In genomic region chr17:78415255-78415654, GRCm38 (mm10) we compare ENCODE assay signal across 27 mouse cellular contexts. TPM values are rescaled to one million over a fixed set of nuclear protein-coding genes. Genes with fewer than 3 reads are reported as not detected.
DNase-seq lines count a peak whose midpoint lies in the region; ATAC-seq and TF ChIP-seq lines count a peak whose summit lies in the region.
"Had no signal": no experiment of that assay in that cellular context is flagged by ENCODE, and none has a peak within 500 bp of the region (broad histone marks: within the 10 kb centered on the region; RNA-seq: fewer than 3 reads in every experiment).

No protein-coding gene starts in this region.

- ATAC-seq in heart, embryonic 16.5 days (replicated peaks; ENCODE audit: extremely low read depth, insufficient read depth, low FRiP score), result no peak
- ATAC-seq in intestine, embryonic 15.5 days, result peak; percentile 66
- no peak for ATAC-seq in liver, embryonic 15.5 days (ENCODE audit: insufficient read depth)
- ATAC-seq: CD4-positive, CD25-positive, alpha-beta regulatory T cell, adult 4 months; forebrain, embryonic 16.5 days; hindbrain, postnatal 0 days; lung, postnatal 0 days; midbrain, embryonic 13.5 days; Patski had no signal

- TF ChIP-seq EP300 in MEL (IDR thresholded peaks at IDR 0.05; ENCODE audit: low read depth in 1 of 2, low read length in 2 of 2), result peak; percentile 16 to 34; a peak in 2 of 4 replicates

- no peak for TF ChIP-seq POLR2A in MEL (IDR thresholded peaks at IDR 0.05; ENCODE audit: control insufficient read depth in 1 of 2, insufficient read depth in 1 of 2, low read depth in 1 of 2, low read length in 2 of 2, poor library complexity in 1 of 2)

- no peak for TF ChIP-seq RAD21 in MEL (IDR thresholded peaks at IDR 0.05; ENCODE audit: low read depth, low read length)

- no peaks in the 10 kb centered on the region for H3K27me3 ChIP-seq in heart, embryonic 16.5 days (ENCODE audit: control insufficient read depth, insufficient read depth, low read length)
- no peaks in the 10 kb centered on the region for H3K27me3 ChIP-seq in MEL (ENCODE audit: control insufficient read depth in 1 of 2, insufficient read depth in 2 of 2, low read length in 2 of 2)
- H3K27me3 ChIP-seq in intestine, embryonic 15.5 days (replicated peaks), result no peaks in the 10 kb centered on the region
- H3K27me3 ChIP-seq in liver, embryonic 15.5 days, result no peaks in the 10 kb centered on the region
- H3K27me3 ChIP-seq: heart, embryonic 15.5 days; kidney, embryonic 15.5 days; limb, embryonic 15.5 days; midbrain, embryonic 13.5 days; Patski had no signal

- H3K79me2 ChIP-seq in MEL (ENCODE audit: control insufficient read depth, insufficient read depth, low read length, poor library complexity), result peaks cover 2% of the 10 kb centered on the region; the same call in 1 of the 2 replicates

- TF ChIP-seq CTCF in MEL (IDR thresholded peaks at IDR 0.05 in 2 of 3, conservative IDR thresholded peaks at IDR 0.05 in 1 of 3; ENCODE audit: control insufficient read depth in 1 of 3, insufficient read depth in 1 of 3, low read depth in 2 of 3, low read length in 3 of 3, poor library complexity in 1 of 3, severe bottlenecking in 1 of 3), result no peak

- peaks cover 10% of the 10 kb centered on the region for H3K4me1 ChIP-seq in heart, embryonic 16.5 days (ENCODE audit: control insufficient read depth, insufficient read depth, low read length)
- H3K4me1 ChIP-seq in MEL (ENCODE audit: control insufficient read depth in 1 of 2, insufficient read depth in 2 of 2, low read length in 2 of 2), result peaks cover 2 to 15% of the 10 kb centered on the region in 2 experiments
- peaks cover 9% of the 10 kb centered on the region; the same call in 1 of the 2 replicates for H3K4me1 ChIP-seq in intestine, embryonic 15.5 days (replicated peaks)
- H3K4me1 ChIP-seq in liver, embryonic 15.5 days (replicated peaks), result peaks cover 44% of the 10 kb centered on the region

- no peak for DNase-seq in heart, adult 18-20 months
- DNase-seq in MEL (ENCODE audit: low read depth, low spot score), result peak; percentile 53
- no peak for DNase-seq in left cerebral cortex, postnatal 25 days (ENCODE audit: low spot score in 2 of 2)
- DNase-seq in lung, postnatal 10 days, result no peak
- no peak for DNase-seq in urinary bladder, postnatal 10 days (ENCODE audit: low spot score)
- DNase-seq: cerebellum, adult 11-12 months; cerebellum, postnatal 10 days; gastrocnemius, postnatal 25 days; left cerebral cortex, postnatal 4 days; spleen, adult 18-20 months; thymus, postnatal 25 days had no signal

- H3K4me3 ChIP-seq in heart, embryonic 16.5 days (ENCODE audit: low read length), result no peak overlapping the region
- peak overlapping the region; percentile 44 to 53 for H3K4me3 ChIP-seq in MEL (ENCODE audit: control insufficient read depth in 1 of 2, insufficient read depth in 1 of 2, low read depth in 2 of 2, low read length in 2 of 2)
- no peak overlapping the region for H3K4me3 ChIP-seq in intestine, embryonic 15.5 days (replicated peaks)
- no peak overlapping the region for H3K4me3 ChIP-seq in liver, embryonic 15.5 days (replicated peaks)
- H3K4me3 ChIP-seq: embryonic facial prominence, embryonic 10.5 days; forebrain, embryonic 10.5 days; heart, embryonic 15.5 days; hindbrain, embryonic 10.5 days; kidney, embryonic 15.5 days; left cerebral cortex, adult 2 months; limb, embryonic 15.5 days; midbrain, embryonic 13.5 days had no signal

- peaks cover 8% of the 10 kb centered on the region; the same call in 1 of the 2 replicates for H3K36me3 ChIP-seq in heart, embryonic 16.5 days (ENCODE audit: control insufficient read depth, insufficient read depth)
- H3K36me3 ChIP-seq in MEL (ENCODE audit: control insufficient read depth in 1 of 2, insufficient read depth in 2 of 2, low read length in 2 of 2), result peaks cover 0 to 15% of the 10 kb centered on the region in 2 experiments; a peak in 2 of 4 replicates
- H3K36me3 ChIP-seq in intestine, embryonic 15.5 days, result 0 out of 2 replicates have a peak, but pooled peaks cover 3% of the 10 kb centered on the region
- H3K36me3 ChIP-seq in liver, embryonic 15.5 days (replicated peaks), result peaks cover 20% of the 10 kb centered on the region
- H3K36me3 ChIP-seq: heart, embryonic 15.5 days; midbrain, embryonic 13.5 days had no signal

- no peak overlapping the region for H3K9ac ChIP-seq in heart, embryonic 16.5 days (ENCODE audit: low read length)
- peak overlapping the region; percentile 40 for H3K9ac ChIP-seq in MEL (ENCODE audit: control insufficient read depth, low read depth, low read length, poor library complexity, severe bottlenecking)
- H3K9ac ChIP-seq in intestine, embryonic 15.5 days, result no peak overlapping the region
- no peak overlapping the region for H3K9ac ChIP-seq in liver, embryonic 15.5 days
- H3K9ac ChIP-seq: heart, embryonic 15.5 days; kidney, embryonic 15.5 days; limb, embryonic 15.5 days; midbrain, embryonic 13.5 days had no signal

- WGBS in heart, embryonic 16.5 days, result 48% methylated on average over 2 of the region's 2 CpGs
- WGBS in intestine, embryonic 15.5 days, result 60% methylated on average over 2 of the region's 2 CpGs
- WGBS in liver, embryonic 15.5 days (ENCODE audit: insufficient replicate concordance), result 38% methylated on average over 2 of the region's 2 CpGs

- intact Hi-C loops in left cerebral cortex, postnatal 25 days (cut with DNase I), result loop anchor here (5.0 kb wide), 1 partner anchor 187 kb away; no protein-coding TSS in a partner anchor

- no peaks in the 10 kb centered on the region for H3K9me3 ChIP-seq in heart, embryonic 16.5 days (replicated peaks; ENCODE audit: control insufficient read depth, low read length)
- no peaks in the 10 kb centered on the region for H3K9me3 ChIP-seq in MEL (replicated peaks; ENCODE audit: insufficient read depth, low read length)
- no peaks in the 10 kb centered on the region for H3K9me3 ChIP-seq in intestine, embryonic 15.5 days
- no peaks in the 10 kb centered on the region for H3K9me3 ChIP-seq in liver, embryonic 15.5 days (replicated peaks)
- H3K9me3 ChIP-seq: embryonic facial prominence, embryonic 10.5 days; forebrain, embryonic 10.5 days; heart, embryonic 15.5 days; hindbrain, embryonic 10.5 days; kidney, embryonic 15.5 days; limb, embryonic 15.5 days; midbrain, embryonic 13.5 days had no signal

- H3K4me2 ChIP-seq in heart, embryonic 16.5 days (ENCODE audit: low read depth, low read length), result peak overlapping the region; percentile 19; the same call in 1 of the 2 replicates
- H3K4me2 ChIP-seq in intestine, embryonic 15.5 days (replicated peaks), result peak overlapping the region; percentile 34
- peak overlapping the region; percentile 80 for H3K4me2 ChIP-seq in liver, embryonic 15.5 days
- H3K4me2 ChIP-seq: heart, embryonic 15.5 days; kidney, embryonic 15.5 days; limb, embryonic 15.5 days; midbrain, embryonic 13.5 days had no signal

- H3K27ac ChIP-seq in heart, embryonic 16.5 days (ENCODE audit: low read length), result no peak overlapping the region
- peak overlapping the region; percentile 63 for H3K27ac ChIP-seq in MEL (ENCODE audit: control insufficient read depth, low read depth, low read length)
- H3K27ac ChIP-seq in intestine, embryonic 15.5 days, result 0 out of 2 replicates have a peak overlapping the region, but pooled peaks have one; percentile 29
- H3K27ac ChIP-seq in liver, embryonic 15.5 days (replicated peaks), result no peak overlapping the region
- H3K27ac ChIP-seq: embryonic facial prominence, embryonic 10.5 days; forebrain, embryonic 10.5 days; heart, embryonic 15.5 days; hindbrain, embryonic 10.5 days; hindbrain, postnatal 0 days; kidney, embryonic 15.5 days; left cerebral cortex, adult 2 months; limb, embryonic 15.5 days; midbrain, embryonic 13.5 days had no signal

TF ChIP-seq in MEL, 35 proteins besides CTCF, POLR2A, EP300 and RAD21 (continues in another document):
- TF ChIP-seq MEF2A (IDR thresholded peaks at IDR 0.05; ENCODE audit: extremely low read depth, insufficient replicate concordance, low read depth, low read length, poor library complexity, severe bottlenecking) (no peak), UBTF (IDR thresholded peaks at IDR 0.05; ENCODE audit: borderline replicate concordance, insufficient read depth, low read depth, low read length) (no peak), CHD1 (IDR thresholded peaks at IDR 0.05; ENCODE audit: low read depth, low read length) (no peak), ZMIZ1 (IDR thresholded peaks at IDR 0.05; ENCODE audit: low read depth, low read length) (no peak), USF2 (IDR thresholded peaks at IDR 0.05; ENCODE audit: borderline replicate concordance in 1 of 2, insufficient read depth in 1 of 2, low read depth in 1 of 2, low read length in 2 of 2) (no peak), MAFK (IDR thresholded peaks at IDR 0.05; ENCODE audit: borderline replicate concordance, low read depth, low read length) (no peak), GATA1 (IDR thresholded peaks at IDR 0.05; ENCODE audit: low read depth, low read length) (peak; percentile 54), ZKSCAN1 (IDR thresholded peaks at IDR 0.05; ENCODE audit: low read depth, low read length) (no peak), SIN3A (IDR thresholded peaks at IDR 0.05; ENCODE audit: low read length) (no peak), JUND (IDR thresholded peaks at IDR 0.05; ENCODE audit: low read depth, low read length) (no peak), BHLHE40 (IDR thresholded peaks at IDR 0.05; ENCODE audit: borderline replicate concordance, low read depth, low read length) (no peak), NRF1 (IDR thresholded peaks at IDR 0.05; ENCODE audit: insufficient read depth, low read depth, low read length, poor library complexity, severe bottlenecking) (no peak), GABPA (IDR thresholded peaks at IDR 0.05; ENCODE audit: low read depth, low read length) (no peak), TCF12 (IDR thresholded peaks at IDR 0.05; ENCODE audit: low read depth, low read length) (peak; percentile 19; the same call in 1 of the 2 replicates), MYB (IDR thresholded peaks at IDR 0.05; ENCODE audit: low read depth, low read length) (no peak), ZNF384 (IDR thresholded peaks at IDR 0.05; ENCODE audit: low read depth, low read length) (peak; percentile 73), ETS1 (IDR thresholded peaks at IDR 0.05; ENCODE audit: low read depth, low read length) (peak; percentile 70), KAT2A (conservative IDR thresholded peaks at IDR 0.05; ENCODE audit: low read depth, low read length) (no peak), POLR2AphosphoS5 (IDR thresholded peaks at IDR 0.05; ENCODE audit: borderline replicate concordance, low read depth, low read length) (no peak)

RNA-seq across cellular contexts. Expression of gene Fez2, which starts 2.7 kb away (rescaled TPM):
- polyA plus RNA-seq in heart, embryonic 16.5 days (2015; fragmentation: Nextera tagmentation; extraction: Ambion mirVana), result 55.4 and 62.9 TPM in 2 replicates
- 10 to 100 TPM; 76.5 to 91.8 TPM for total RNA-seq in heart, adult 18-20 months (2021)
- 11.7 and 11.9 TPM in 2 replicates for total RNA-seq in MEL (2012; rRNA removed)
- 10 to 100 TPM in 1 of 2 experiments, not detected in 1; 17.4 TPM for polyA plus RNA-seq in MEL (2012; ENCODE audit: insufficient read depth in 1 of 2, insufficient read length in 2 of 2, low read depth in 1 of 2, low replicate concordance in 2 of 2, missing spikeins in 1 of 2)
- polyA plus RNA-seq in intestine, embryonic 15.5 days (2015; fragmentation: Nextera tagmentation; extraction: Ambion mirVana), result 37.1 and 42.7 TPM in 2 replicates
- polyA plus RNA-seq in liver, embryonic 15.5 days (2015; fragmentation: Nextera tagmentation; extraction: Ambion mirVana), result 18.7 TPM in 2 replicates
- 10 to 100 TPM; 34.2 to 36.3 TPM for total RNA-seq in left cerebral cortex, postnatal 25 days (2021)

Comparison
In these comparisons a context has a peak if more than half of its experiments do, and no peak if none do; other contexts are left out.
1. H3K27ac ChIP-seq: peak in MEL (single experiment) and intestine, embryonic 15.5 days (single experiment); none in heart, embryonic 16.5 days (single experiment) and liver, embryonic 15.5 days (single experiment).
2. H3K4me2 ChIP-seq: peak in every context shown above with its lines; median percentile 80 in liver, embryonic 15.5 days; 34 in intestine, embryonic 15.5 days; 19 in heart, embryonic 16.5 days.
3. H3K4me3 ChIP-seq: peak in MEL (2 of 2); none in heart, embryonic 16.5 days (single experiment), intestine, embryonic 15.5 days (single experiment) and liver, embryonic 15.5 days (single experiment).